Mouse (Mus musculus): ENCODE measurements around the gene Mta1.

DNA sequence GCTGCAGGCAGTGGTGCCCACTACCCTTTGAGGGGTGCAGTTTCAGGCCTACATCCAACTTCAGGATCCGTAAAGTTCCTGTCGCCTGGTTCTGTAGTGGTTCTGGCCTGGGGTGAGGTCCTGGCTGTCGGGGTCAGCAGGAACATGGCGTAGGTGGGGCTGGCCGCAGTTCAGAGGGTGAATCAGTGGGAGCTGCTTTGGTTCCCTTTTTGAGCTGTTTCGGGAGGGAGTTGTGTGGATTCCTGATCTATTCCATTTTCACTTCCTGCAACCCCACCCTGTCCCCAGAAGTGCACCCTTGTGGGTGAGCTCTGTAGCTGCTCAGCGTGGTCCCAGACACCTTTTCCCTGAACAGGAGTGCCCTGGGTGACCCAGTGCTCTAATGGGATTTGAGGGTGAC is 55.9 kb downstream of the Mta1 start:
- TF ChIP-seq CTCF (IDR thresholded peaks at IDR 0.05; ENCODE audit: borderline replicate concordance, control insufficient read depth, extremely low read depth, insufficient read depth, low read length, poor library complexity) (no peak), POLR2A (IDR thresholded peaks at IDR 0.05; ENCODE audit: control insufficient read depth, extremely low read depth, insufficient read depth, low read length, poor library complexity) (no peak)
